Mouse (Mus musculus) cerebellum, postnatal 4 days (tissue): ENCODE data around the gene Nlrp5.
"Not testable (repeated sequence)": the region's sequence is repeated elsewhere in the genome, so short reads cannot be mapped to it uniquely, and the experiment has no call there.

Source experiments
- DNase-seq, 2 experiments: peaks; one replicate each; pipeline ENCODE4 v3.0.0; 2022; ENCODE audit warnings: low spot score in 2 of 2, mixed read lengths in 1 of 2

Gene Nlrp5

GRCm38 (mm10) chr7:23385589-23385988 is at the start of gene Nlrp5:
TSS of gene Nlrp5 (plus strand) at chr7:23385889.
- DNase-seq: no peak

- not testable (repeated sequence) for DNase-seq
These were observed 27.4 kb upstream of the Nlrp5 start for GRCm38 (mm10) chr7:23358311-23358710.

GRCm38 (mm10) chr7:23470201-23470600 is 84.5 kb downstream of the Nlrp5 start:
- not testable (repeated sequence) for DNase-seq

GRCm38 (mm10) chr7:23470832-23471231 is 85.1 kb downstream of the Nlrp5 start:
- DNase-seq: not testable (repeated sequence)

GRCm38 (mm10) chr7:23472886-23473285 is 87.2 kb downstream of the Nlrp5 start:
- DNase-seq: not testable (repeated sequence)
